In the genomic region with DNA sequence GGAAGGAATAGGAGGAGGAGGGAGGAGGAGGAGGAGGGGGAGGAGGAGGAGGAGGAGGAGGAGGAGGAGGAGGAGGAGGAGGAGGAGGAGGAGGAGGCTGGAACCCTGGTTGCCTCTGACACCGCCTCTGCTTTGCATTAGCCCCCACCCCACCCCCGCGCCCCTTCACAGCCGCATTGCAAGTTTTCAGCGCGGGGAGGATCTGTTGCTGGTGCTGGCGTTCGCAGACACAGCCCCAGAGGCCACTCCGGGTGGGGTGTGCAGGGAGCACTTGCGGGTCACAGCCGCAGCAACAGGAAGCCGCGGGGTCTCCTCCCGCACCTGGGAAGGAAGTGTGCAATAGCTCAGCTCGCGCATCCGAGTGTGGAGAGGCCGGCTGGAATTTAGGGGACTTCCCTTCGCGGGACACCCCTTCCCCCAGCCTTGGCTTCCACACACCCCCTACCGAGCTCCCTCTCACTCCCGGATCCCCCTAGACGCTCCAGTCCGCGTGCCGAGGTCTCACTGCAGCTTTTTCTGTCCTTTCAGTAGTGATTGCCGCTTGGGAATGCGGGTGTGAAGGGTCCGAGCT, we compare ENCODE assay signal across 8 mouse cellular contexts. TPM values are rescaled to one million over a fixed set of nuclear protein-coding genes. Genes with fewer than 3 reads are reported as not detected.
A peak's percentile ranks its signal among the peaks of the same experiment; 100 is the strongest.
DNase-seq lines count a peak whose midpoint lies in the region; ATAC-seq and TF ChIP-seq lines count a peak whose summit lies in the region.

No protein-coding gene starts in this region.

- H3K79me2 ChIP-seq in CH12.LX (replicated peaks; ENCODE audit: control insufficient read depth, extremely low read depth, insufficient read depth, poor library complexity, severe bottlenecking) = no peaks in the 10 kb centered on the region

- no peak for TF ChIP-seq CTCF in CH12.LX (conservative IDR thresholded peaks at IDR 0.05 in 1 of 2, IDR thresholded peaks at IDR 0.05 in 1 of 2; ENCODE audit: low read depth in 2 of 2, low read length in 2 of 2)
- TF ChIP-seq CTCF in brain, embryonic 14.5 days (IDR thresholded peaks at IDR 0.05; ENCODE audit: borderline replicate concordance, extremely low read depth, insufficient read depth, insufficient read length) = no peak
- TF ChIP-seq CTCF in forebrain, postnatal 0 days (IDR thresholded peaks at IDR 0.05; ENCODE audit: low read depth) = no peak

- under 1% methylated on average over 29 of the region's 29 CpGs for WGBS in forebrain, postnatal 0 days
- 1% methylated on average over 29 of the region's 29 CpGs for WGBS in lung, embryonic 16.5 days

- H3K27ac ChIP-seq in CH12.LX (ENCODE audit: insufficient read depth, low read depth) = no peak overlapping the region
- peak overlapping the region; percentile 46; the same call in 1 of the 2 replicates for H3K27ac ChIP-seq in forebrain, postnatal 0 days (ENCODE audit: low read depth, low read length)
- H3K27ac ChIP-seq in lung, embryonic 16.5 days (ENCODE audit: low read length) = peak overlapping the region; percentile 86

- peaks cover 3 to 22% of the 10 kb centered on the region in 2 experiments for H3K4me1 ChIP-seq in CH12.LX (ENCODE audit: control insufficient read depth in 1 of 2, insufficient read depth in 2 of 2)
- H3K4me1 ChIP-seq in forebrain, postnatal 0 days (ENCODE audit: insufficient read depth) = no peaks in the 10 kb centered on the region; the same call in 1 of the 2 replicates
- peaks cover 12% of the 10 kb centered on the region; the same call in 1 of the 2 replicates for H3K4me1 ChIP-seq in lung, embryonic 16.5 days (replicated peaks; ENCODE audit: control insufficient read depth, insufficient read depth, low read length)

- peaks cover 13% of the 10 kb centered on the region for H3K27me3 ChIP-seq in CH12.LX (replicated peaks)
- 0 out of 2 replicates have a peak, but pooled peaks cover 7% of the 10 kb centered on the region for H3K27me3 ChIP-seq in forebrain, postnatal 0 days (ENCODE audit: insufficient read depth, low read length)
- no peaks in the 10 kb centered on the region for H3K27me3 ChIP-seq in lung, embryonic 16.5 days (ENCODE audit: control insufficient read depth, insufficient read depth, low read depth, low read length)

- H3K9ac ChIP-seq in CH12.LX (ENCODE audit: insufficient read depth, low read depth) = peak overlapping the region; percentile 40; the same call in 1 of the 2 replicates
- H3K9ac ChIP-seq in forebrain, postnatal 0 days = peak overlapping the region; percentile 51
- peak overlapping the region; percentile 72 for H3K9ac ChIP-seq in lung, embryonic 16.5 days (ENCODE audit: low read length)

- no peak for TF ChIP-seq EP300 in CH12.LX (IDR thresholded peaks at IDR 0.05; ENCODE audit: low read length)

- peak overlapping the region; percentile 100 for H3K4me2 ChIP-seq in CH12.LX (ENCODE audit: insufficient read depth, low read depth, poor library complexity, severe bottlenecking)
- peak overlapping the region; percentile 98 for H3K4me2 ChIP-seq in forebrain, postnatal 0 days (ENCODE audit: low read depth)
- H3K4me2 ChIP-seq in lung, embryonic 16.5 days (ENCODE audit: low read depth, low read length) = peak overlapping the region; percentile 95

- in situ Hi-C loops in CH12.LX (cut with MboI; ENCODE audit: low pct_ligation_motif_present, low pct_unique_long_range_greater_than_20kb, low sequenced_read_pairs) = loop anchor here (5.0 to 25.0 kb wide), 3 partner anchors 103 to 353 kb away; no protein-coding TSS in a partner anchor

- no peaks in the 10 kb centered on the region for H3K9me3 ChIP-seq in CH12.LX (replicated peaks; ENCODE audit: low read length)
- no peaks in the 10 kb centered on the region for H3K9me3 ChIP-seq in forebrain, postnatal 0 days (ENCODE audit: low read length)
- H3K9me3 ChIP-seq in lung, embryonic 16.5 days (ENCODE audit: control insufficient read depth, low read length) = no peaks in the 10 kb centered on the region

- peak; percentile 45 for DNase-seq in CH12.LX (ENCODE audit: extremely low read depth)
- DNase-seq in brain, embryonic 14.5 days (ENCODE audit: low read depth) = peak; percentile 66
- no peak for DNase-seq in forebrain, postnatal 0 days
- peak; percentile 62 for DNase-seq in heart, postnatal 4 days
- DNase-seq in layer of hippocampus, adult 9-11 months = peak; percentile 14
- DNase-seq in ovary, postnatal 14 days (ENCODE audit: low spot score) = peak; percentile 21
- peak; percentile 46 for DNase-seq in urinary bladder, postnatal 14 days (ENCODE audit: low spot score)

- no peaks in the 10 kb centered on the region for H3K36me3 ChIP-seq in CH12.LX (replicated peaks in 1 of 2; ENCODE audit: control insufficient read depth in 1 of 2, insufficient read depth in 1 of 2, low read length in 1 of 2)
- no peaks in the 10 kb centered on the region for H3K36me3 ChIP-seq in forebrain, postnatal 0 days (ENCODE audit: insufficient read depth)
- no peaks in the 10 kb centered on the region for H3K36me3 ChIP-seq in lung, embryonic 16.5 days (ENCODE audit: control insufficient read depth, insufficient read depth, low read length)

- ATAC-seq in forebrain, postnatal 0 days = peak; percentile 7
- peak; percentile 16; the same call in 1 of the 2 replicates for ATAC-seq in lung, embryonic 16.5 days (ENCODE audit: low read depth)

- dilution Hi-C loops in CH12.LX (cut with MboI; ENCODE audit: extremely low pct_ligation_motif_present, extremely low pct_unique_long_range_greater_than_20kb, low sequenced_read_pairs) = no loop called here

- no peak for TF ChIP-seq POLR2A in CH12.LX (IDR thresholded peaks at IDR 0.05; ENCODE audit: low read depth, low read length)
- no peak for TF ChIP-seq POLR2A in brain, embryonic 14.5 days (IDR thresholded peaks at IDR 0.05; ENCODE audit: borderline replicate concordance, extremely low read depth, insufficient read depth, insufficient read length, poor library complexity, severe bottlenecking)

- TF ChIP-seq RAD21 in CH12.LX (IDR thresholded peaks at IDR 0.05; ENCODE audit: low read depth, low read length) = no peak

- H3K4me3 ChIP-seq in CH12.LX (replicated peaks in 1 of 3; ENCODE audit: low read depth in 2 of 3, low read length in 2 of 3, poor library complexity in 1 of 3) = peak overlapping the region; percentile 16 to 64 (median 54)
- peak overlapping the region; percentile 57 for H3K4me3 ChIP-seq in forebrain, postnatal 0 days (ENCODE audit: low read depth, low read length)
- H3K4me3 ChIP-seq in lung, embryonic 16.5 days (ENCODE audit: low read length) = peak overlapping the region; percentile 76

TF ChIP-seq in CH12.LX, 34 proteins besides CTCF, POLR2A, EP300 and RAD21:
- TF ChIP-seq ZNF384 (IDR thresholded peaks at IDR 0.05; ENCODE audit: low read depth, low read length) (no peak), CHD2 (IDR thresholded peaks at IDR 0.05; ENCODE audit: low read length) (0 out of 2 replicates have a peak, but pooled peaks have one; percentile 15)

RNA-seq across cellular contexts. Expression of a gene that starts 1.3 kb away (rescaled TPM):
- total RNA-seq in CH12.LX (2012; rRNA removed) = 0.29 and 0.64 TPM in 2 replicates
- total RNA-seq in CH12.LX (2014; rRNA removed) = 1.5 TPM in 2 replicates
- polyA plus RNA-seq in CH12.LX (2012; ENCODE audit: insufficient read length, low read depth) = 3.6 and 4.6 TPM in 2 replicates
- 5.8 and 7.8 TPM in 2 replicates for polyA plus RNA-seq in brain, embryonic 14.5 days (2012; rRNA removed)
- total RNA-seq in forebrain, postnatal 0 days (2014; rRNA removed) = 12.3 and 15.2 TPM in 2 replicates
- 2.5 and 3.5 TPM in 2 replicates for polyA plus RNA-seq in forebrain, postnatal 0 days (2015; fragmentation: Nextera tagmentation; extraction: Ambion mirVana)
- total RNA-seq in heart, postnatal 4 days (2021) = 10 to 100 TPM; 76.5 to 84.4 TPM
- 6.2 and 6.6 TPM in 2 replicates for polyA plus RNA-seq in lung, embryonic 16.5 days (2015; fragmentation: Nextera tagmentation; extraction: Ambion mirVana)

RNA-seq across cellular contexts. Expression of a gene that starts 52.0 kb away (rescaled TPM):
- 9.6 and 10.7 TPM in 2 replicates for total RNA-seq in CH12.LX (2012; rRNA removed)
- 17.1 and 19.1 TPM in 2 replicates for total RNA-seq in CH12.LX (2014; rRNA removed)
- 9.4 and 13.1 TPM in 2 replicates for polyA plus RNA-seq in CH12.LX (2012; ENCODE audit: insufficient read length, low read depth)
- polyA plus RNA-seq in brain, embryonic 14.5 days (2012; rRNA removed) = 12.7 and 14.2 TPM in 2 replicates
- 10.5 and 15.6 TPM in 2 replicates for total RNA-seq in forebrain, postnatal 0 days (2014; rRNA removed)
- 14.1 and 16.0 TPM in 2 replicates for polyA plus RNA-seq in forebrain, postnatal 0 days (2015; fragmentation: Nextera tagmentation; extraction: Ambion mirVana)
- total RNA-seq in heart, postnatal 4 days (2021) = 10 to 100 TPM; 26.4 to 26.8 TPM
- polyA plus RNA-seq in lung, embryonic 16.5 days (2015; fragmentation: Nextera tagmentation; extraction: Ambion mirVana) = 48.1 and 49.0 TPM in 2 replicates
